Mouse (Mus musculus): ENCODE measurements around the gene Gfpt1. TPM values are rescaled to one million over a fixed set of nuclear protein-coding genes. Genes with fewer than 3 reads are reported as not detected.

Gfpt1 gene
- 16.8 and 22.3 TPM in 2 replicates for polyA plus RNA-seq (2014; fragmentation: Nextera tagmentation; extraction: Ambion mirVana)

- Histone ChIP-seq H3K4me3 (ENCODE audit: low read length) (peak within 1 kb of the TSS; percentile 98), H3K4me2 (replicated peaks; ENCODE audit: low read depth, low read length) (peak within 1 kb of the TSS; percentile 65), H3K9ac (ENCODE audit: low read depth, low read length) (peak within 1 kb of the TSS; percentile 91), H3K4me1 (ENCODE audit: control insufficient read depth, insufficient read depth, low read length) (peaks cover 6% of the 10 kb centered on the region), H3K9me3 (ENCODE audit: control insufficient read depth, low read length) (no peaks in the 10 kb centered on the region), H3K27me3 (ENCODE audit: control insufficient read depth, insufficient read depth, low read length) (no peaks in the 10 kb centered on the region), H3K36me3 (ENCODE audit: control insufficient read depth, insufficient read depth, low read length) (peaks cover 2% of the 10 kb centered on the region; the same call in 1 of the 2 replicates), H3K27ac (ENCODE audit: low read depth, low read length) (peak within 1 kb of the TSS; percentile 97)
- peak; percentile 98 for ATAC-seq (ENCODE audit: low FRiP score, low TSS enrichment)
- under 1% methylated on average over 68 of the region's 68 CpGs for WGBS
Measured at GRCm38 (mm10) chr6:87042337-87043130, at the start of gene Gfpt1. Gene Gfpt1, plus strand, starts transcription at chr6:87042846.

GRCm38 (mm10) chr6:86994254-86994653, 48.4 kb upstream of the Gfpt1 start:
- Histone ChIP-seq H3K36me3 (ENCODE audit: control insufficient read depth, insufficient read depth, low read length) (peaks cover 33% of the 10 kb centered on the region), H3K4me3 (ENCODE audit: low read length) (no peak overlapping the region), H3K27ac (ENCODE audit: low read depth, low read length) (no peak overlapping the region), H3K4me2 (replicated peaks; ENCODE audit: low read depth, low read length) (no peak overlapping the region), H3K4me1 (ENCODE audit: control insufficient read depth, insufficient read depth, low read length) (no peaks in the 10 kb centered on the region), H3K27me3 (ENCODE audit: control insufficient read depth, insufficient read depth, low read length) (no peaks in the 10 kb centered on the region), H3K9ac (ENCODE audit: low read depth, low read length) (no peak overlapping the region), H3K9me3 (ENCODE audit: control insufficient read depth, low read length) (no peaks in the 10 kb centered on the region)
- ATAC-seq (ENCODE audit: low FRiP score, low TSS enrichment), result no peak
- WGBS, result 71% methylated on average over 4 of the region's 4 CpGs

GRCm38 (mm10) chr6:86996629-86997307, 45.9 kb upstream of the Gfpt1 start:
- H3K27ac ChIP-seq (ENCODE audit: low read depth, low read length), result no peak overlapping the region
- WGBS, result 95% methylated on average over 5 of the region's 5 CpGs
- H3K27me3 ChIP-seq (ENCODE audit: control insufficient read depth, insufficient read depth, low read length), result no peaks in the 10 kb centered on the region
- ATAC-seq (ENCODE audit: low FRiP score, low TSS enrichment), result no peak
- no peaks in the 10 kb centered on the region for H3K4me1 ChIP-seq (ENCODE audit: control insufficient read depth, insufficient read depth, low read length)
- H3K4me3 ChIP-seq (ENCODE audit: low read length), result no peak overlapping the region
- H3K36me3 ChIP-seq (ENCODE audit: control insufficient read depth, insufficient read depth, low read length), result peaks cover 31% of the 10 kb centered on the region
- no peak overlapping the region for H3K4me2 ChIP-seq (replicated peaks; ENCODE audit: low read depth, low read length)
- no peaks in the 10 kb centered on the region for H3K9me3 ChIP-seq (ENCODE audit: control insufficient read depth, low read length)
- H3K9ac ChIP-seq (ENCODE audit: low read depth, low read length), result no peak overlapping the region

- H3K9ac ChIP-seq (ENCODE audit: low read depth, low read length), result no peak overlapping the region
- H3K4me2 ChIP-seq (replicated peaks; ENCODE audit: low read depth, low read length), result no peak overlapping the region
- no peaks in the 10 kb centered on the region for H3K9me3 ChIP-seq (ENCODE audit: control insufficient read depth, low read length)
- no peaks in the 10 kb centered on the region for H3K27me3 ChIP-seq (ENCODE audit: control insufficient read depth, insufficient read depth, low read length)
- H3K4me3 ChIP-seq (ENCODE audit: low read length), result no peak overlapping the region
- ATAC-seq (ENCODE audit: low FRiP score, low TSS enrichment), result no peak
- no peaks in the 10 kb centered on the region for H3K4me1 ChIP-seq (ENCODE audit: control insufficient read depth, insufficient read depth, low read length)
- peaks cover 31% of the 10 kb centered on the region for H3K36me3 ChIP-seq (ENCODE audit: control insufficient read depth, insufficient read depth, low read length)
- H3K27ac ChIP-seq (ENCODE audit: low read depth, low read length), result no peak overlapping the region
- 92% methylated on average over 6 of the region's 6 CpGs for WGBS
Measured at GRCm38 (mm10) chr6:86997360-86997759, 45.3 kb upstream of the Gfpt1 start.

- no peak overlapping the region for H3K9ac ChIP-seq (ENCODE audit: low read depth, low read length)
- 87% methylated on average over 6 of the region's 6 CpGs for WGBS
- peaks cover 18% of the 10 kb centered on the region; the same call in 1 of the 2 replicates for H3K36me3 ChIP-seq (ENCODE audit: control insufficient read depth, insufficient read depth, low read length)
- no peaks in the 10 kb centered on the region for H3K4me1 ChIP-seq (ENCODE audit: control insufficient read depth, insufficient read depth, low read length)
- ATAC-seq (ENCODE audit: low FRiP score, low TSS enrichment), result no peak
- H3K9me3 ChIP-seq (ENCODE audit: control insufficient read depth, low read length), result no peaks in the 10 kb centered on the region
- no peak overlapping the region for H3K4me2 ChIP-seq (replicated peaks; ENCODE audit: low read depth, low read length)
- no peak overlapping the region for H3K27ac ChIP-seq (ENCODE audit: low read depth, low read length)
- H3K4me3 ChIP-seq (ENCODE audit: low read length), result no peak overlapping the region
- H3K27me3 ChIP-seq (ENCODE audit: control insufficient read depth, insufficient read depth, low read length), result no peaks in the 10 kb centered on the region
Measured at GRCm38 (mm10) chr6:87001995-87002394, 40.7 kb upstream of the Gfpt1 start.

GRCm38 (mm10) chr6:87002521-87003055, 40.1 kb upstream of the Gfpt1 start:
- Histone ChIP-seq H3K9me3 (ENCODE audit: control insufficient read depth, low read length) (no peaks in the 10 kb centered on the region), H3K4me3 (ENCODE audit: low read length) (no peak overlapping the region), H3K27me3 (ENCODE audit: control insufficient read depth, insufficient read depth, low read length) (no peaks in the 10 kb centered on the region), H3K9ac (ENCODE audit: low read depth, low read length) (no peak overlapping the region), H3K4me2 (replicated peaks; ENCODE audit: low read depth, low read length) (no peak overlapping the region), H3K27ac (ENCODE audit: low read depth, low read length) (no peak overlapping the region), H3K36me3 (ENCODE audit: control insufficient read depth, insufficient read depth, low read length) (peaks cover 12% of the 10 kb centered on the region; the same call in 1 of the 2 replicates), H3K4me1 (ENCODE audit: control insufficient read depth, insufficient read depth, low read length) (no peaks in the 10 kb centered on the region)
- 51% methylated on average over 8 of the region's 8 CpGs for WGBS
- peak; percentile 60; the same call in 1 of the 2 replicates for ATAC-seq (ENCODE audit: low FRiP score, low TSS enrichment)

- WGBS, result 78% methylated on average over 2 of the region's 2 CpGs
- ATAC-seq (ENCODE audit: low FRiP score, low TSS enrichment), result no peak
- Histone ChIP-seq H3K4me2 (replicated peaks; ENCODE audit: low read depth, low read length) (no peak overlapping the region), H3K36me3 (ENCODE audit: control insufficient read depth, insufficient read depth, low read length) (no peaks in the 10 kb centered on the region), H3K27ac (ENCODE audit: low read depth, low read length) (no peak overlapping the region), H3K9ac (ENCODE audit: low read depth, low read length) (no peak overlapping the region), H3K4me1 (ENCODE audit: control insufficient read depth, insufficient read depth, low read length) (no peaks in the 10 kb centered on the region), H3K27me3 (ENCODE audit: control insufficient read depth, insufficient read depth, low read length) (no peaks in the 10 kb centered on the region), H3K4me3 (ENCODE audit: low read length) (no peak overlapping the region), H3K9me3 (ENCODE audit: control insufficient read depth, low read length) (no peaks in the 10 kb centered on the region)
Measured at GRCm38 (mm10) chr6:87004099-87004498, 38.5 kb upstream of the Gfpt1 start.

GRCm38 (mm10) chr6:87005577-87005976, 37.1 kb upstream of the Gfpt1 start:
- no peaks in the 10 kb centered on the region for H3K9me3 ChIP-seq (ENCODE audit: control insufficient read depth, low read length)
- H3K36me3 ChIP-seq (ENCODE audit: control insufficient read depth, insufficient read depth, low read length), result no peaks in the 10 kb centered on the region
- no peak overlapping the region for H3K27ac ChIP-seq (ENCODE audit: low read depth, low read length)
- H3K9ac ChIP-seq (ENCODE audit: low read depth, low read length), result no peak overlapping the region
- no peaks in the 10 kb centered on the region for H3K27me3 ChIP-seq (ENCODE audit: control insufficient read depth, insufficient read depth, low read length)
- H3K4me3 ChIP-seq (ENCODE audit: low read length), result no peak overlapping the region
- ATAC-seq (ENCODE audit: low FRiP score, low TSS enrichment), result no peak
- H3K4me2 ChIP-seq (replicated peaks; ENCODE audit: low read depth, low read length), result no peak overlapping the region
- peaks cover 3% of the 10 kb centered on the region for H3K4me1 ChIP-seq (ENCODE audit: control insufficient read depth, insufficient read depth, low read length)

GRCm38 (mm10) chr6:87008887-87009286, 33.8 kb upstream of the Gfpt1 start, which contains the start of gene Nfu1:
Gene Nfu1, plus strand, starts transcription at chr6:87009236.
- WGBS, result 75% methylated on average over 6 of the region's 6 CpGs
- peaks cover 5% of the 10 kb centered on the region for H3K4me1 ChIP-seq (ENCODE audit: control insufficient read depth, insufficient read depth, low read length)
- H3K4me3 ChIP-seq (ENCODE audit: low read length), result peak within 1 kb of the TSS; percentile 76
- no peaks in the 10 kb centered on the region for H3K9me3 ChIP-seq (ENCODE audit: control insufficient read depth, low read length)
- H3K4me2 ChIP-seq (replicated peaks; ENCODE audit: low read depth, low read length), result peak within 1 kb of the TSS; percentile 48
- peak within 1 kb of the TSS; percentile 83 for H3K9ac ChIP-seq (ENCODE audit: low read depth, low read length)
- peak within 1 kb of the TSS; percentile 44; the same call in 1 of the 2 replicates for H3K27ac ChIP-seq (ENCODE audit: low read depth, low read length)
- H3K27me3 ChIP-seq (ENCODE audit: control insufficient read depth, insufficient read depth, low read length), result no peaks in the 10 kb centered on the region
- H3K36me3 ChIP-seq (ENCODE audit: control insufficient read depth, insufficient read depth, low read length), result peaks cover 6% of the 10 kb centered on the region; the same call in 1 of the 2 replicates
- ATAC-seq (ENCODE audit: low FRiP score, low TSS enrichment), result no peak

Data from kidney, embryonic 14.5 days (tissue).